Mouse (Mus musculus) heart, adult 8-10 months (tissue): ENCODE data around the gene Phf19. TPM values are rescaled to one million over a fixed set of nuclear protein-coding genes. Genes with fewer than 3 reads are reported as not detected.
A peak's percentile ranks its signal among the peaks of the same experiment; 100 is the strongest.

Experiments
- DNase-seq: peaks from one replicate; pipeline ENCODE4 v3.0.0; 2022; ENCODE audit warnings: low spot score
- total RNA-seq, 4 experiments: library from RNA; stranded (reverse); gene quantifications; 2 replicates each; pipeline ENCODE4 v1.2.4; 2022

The Phf19 gene
- total RNA-seq, 4 experiments from 2014 or later, result 0.66 to 1.5 (median 1.2) TPM

- DNase-seq, result no peak
Measured at GRCm38 (mm10) chr2:34896821-34897460, 16.9 kb downstream of the Phf19 start.

GRCm38 (mm10) chr2:34895503-34896113 is 18.2 kb downstream of the Phf19 start:
- DNase-seq, result no peak

GRCm38 (mm10) chr2:34893950-34894349 is 19.9 kb downstream of the Phf19 start:
- no peak for DNase-seq

- no peak for DNase-seq
Measured at GRCm38 (mm10) chr2:34884186-34884585, 29.6 kb downstream of the Phf19 start.

GRCm38 (mm10) chr2:34883190-34883589 is 30.6 kb downstream of the Phf19 start:
- DNase-seq, result no peak

GRCm38 (mm10) chr2:34882757-34883156 is 31.1 kb downstream of the Phf19 start:
- DNase-seq, result no peak

GRCm38 (mm10) chr2:34880054-34880453 is 33.8 kb downstream of the Phf19 start:
- DNase-seq, result no peak

GRCm38 (mm10) chr2:34874816-34875345 is 38.9 kb downstream of the Phf19 start, which contains the start of gene Psmd5:
Psmd5 (minus strand) TSS chr2:34874968.
- DNase-seq, result no peak

- DNase-seq, result no peak
Measured at GRCm38 (mm10) chr2:34874271-34874670, 39.6 kb downstream of the Phf19 start, which contains the start of gene Cutal. Cutal (plus strand) TSS chr2:34874396.

GRCm38 (mm10) chr2:34870520-34871474 is 43.0 kb downstream of the Phf19 start:
- DNase-seq, result peak; percentile 96

- DNase-seq, result no peak
Measured at GRCm38 (mm10) chr2:34869680-34870079, 44.1 kb downstream of the Phf19 start.

- DNase-seq, result no peak
Measured at GRCm38 (mm10) chr2:34857728-34858127, 56.1 kb downstream of the Phf19 start.

GRCm38 (mm10) chr2:34855265-34855664 is 58.6 kb downstream of the Phf19 start:
- DNase-seq, result no peak

- DNase-seq, result no peak
Measured at GRCm38 (mm10) chr2:34847702-34848101, 66.1 kb downstream of the Phf19 start.

Other genes with a start within 250 kb of the Phf19 start
- gene Gapvd1, start 158.8 kb downstream of the Phf19 start, total RNA-seq, result 10 to 100 TPM; 35.0 to 38.9 (median 37.2) TPM
- 100 to 1,000 TPM; 590 to 816 (median 680) TPM for gene Hspa5, start 142.1 kb downstream of the Phf19 start, total RNA-seq
- gene Rabepk, start 114.1 kb downstream of the Phf19 start, total RNA-seq, result 10 to 100 TPM; 10.2 to 14.5 (median 11.3) TPM
- 10 to 100 TPM; 41.3 to 48.6 (median 45.1) TPM for gene Fbxw2, start 87.7 kb downstream of the Phf19 start, total RNA-seq
- gene Gm34653, start 81.0 kb downstream of the Phf19 start, total RNA-seq, result not detected
- 1 to 10 TPM in 2 of 4 experiments, under 1 TPM in 2; 0.87 to 2.1 (median 1.1) TPM for gene Cutal, start 39.6 kb downstream of the Phf19 start, total RNA-seq
- gene Psmd5, start 39.1 kb downstream of the Phf19 start, total RNA-seq, result 10 to 100 TPM; 11.2 to 13.0 (median 11.9) TPM
- gene Traf1, start 47.7 kb upstream of the Phf19 start, total RNA-seq, result 1 to 10 TPM; 1.1 to 2.6 (median 1.2) TPM
- gene Hc, start 147.4 kb upstream of the Phf19 start, total RNA-seq, result not detected
- under 1 TPM in 1 of 4 experiments, not detected in 3; 0.25 TPM for gene AI182371, start 187.5 kb upstream of the Phf19 start, total RNA-seq
- gene Cntrl, start 195.5 kb upstream of the Phf19 start, total RNA-seq, result 1 to 10 TPM; 5.9 to 8.2 (median 6.2) TPM